Mouse (Mus musculus): Measurements from ENCODE around the gene Slc6a5. TPM values are rescaled to one million over a fixed set of nuclear protein-coding genes. Genes with fewer than 3 reads are reported as not detected.

The Slc6a5 gene
- polyA plus RNA-seq, 1 experiment from 2014 or later, result not detected

DNA sequence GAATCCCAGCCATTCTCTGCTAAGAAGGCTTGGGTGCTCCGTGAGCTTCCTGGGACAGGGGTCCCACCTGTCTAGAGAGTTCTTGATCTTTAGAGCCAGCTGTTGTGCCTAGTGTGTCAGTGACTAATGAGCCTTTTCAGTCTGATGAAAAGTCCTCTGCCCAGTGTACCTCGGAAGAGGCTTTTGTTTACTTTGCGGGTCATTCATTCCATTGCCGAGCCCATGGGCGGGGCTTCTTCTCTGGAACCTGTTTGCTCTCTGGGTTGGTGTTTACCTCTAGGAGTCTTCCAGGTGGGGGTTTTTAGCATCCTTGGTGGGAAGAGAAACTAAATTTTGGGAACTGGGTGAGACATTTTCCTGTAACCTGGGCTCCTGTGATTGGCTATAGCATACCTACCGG is 74.8 kb downstream of the Slc6a5 start:
- no peak overlapping the region for H3K9ac ChIP-seq (replicated peaks; ENCODE audit: low read depth)
- DNase-seq (ENCODE audit: low spot score), result no peak
- H3K4me1 ChIP-seq (ENCODE audit: insufficient read depth, low read depth, low read length), result no peaks in the 10 kb centered on the region
- H3K9me3 ChIP-seq (ENCODE audit: low read length), result no peaks in the 10 kb centered on the region
- no peak overlapping the region for H3K4me3 ChIP-seq (ENCODE audit: low read depth, low read length)
- H3K27me3 ChIP-seq (replicated peaks; ENCODE audit: insufficient read depth, low read length), result no peaks in the 10 kb centered on the region
- TF ChIP-seq EP300 (IDR thresholded peaks at IDR 0.05) (no peak), CTCF (IDR thresholded peaks at IDR 0.05) (no peak)
- no peaks in the 10 kb centered on the region for H3K36me3 ChIP-seq (ENCODE audit: insufficient read depth, low read length)
- H3K27ac ChIP-seq (ENCODE audit: low read length), result no peak overlapping the region
- no peak for ATAC-seq
- 18% methylated on average over 6 of the region's 6 CpGs for WGBS
- no peak overlapping the region for H3K4me2 ChIP-seq (replicated peaks; ENCODE audit: low read depth, low read length)

DNA sequence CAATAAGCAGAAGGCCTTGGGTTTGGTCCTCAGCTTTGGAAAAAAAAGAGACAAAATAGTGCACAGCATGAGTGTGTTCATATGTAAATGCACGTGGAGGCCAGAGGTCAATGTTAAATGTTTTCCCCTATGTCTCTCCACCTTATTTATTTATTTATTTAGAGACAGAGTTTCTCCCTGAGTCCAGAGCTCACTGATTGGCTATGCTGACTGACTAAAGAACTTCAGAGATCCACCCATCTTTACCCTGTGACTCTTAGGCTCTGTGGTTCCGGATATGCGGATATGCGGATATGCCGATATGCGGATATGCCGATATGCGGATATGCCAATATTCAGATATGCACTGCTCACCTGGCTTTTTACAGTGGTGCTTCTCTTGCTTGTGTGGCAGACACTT is 76.0 kb downstream of the Slc6a5 start:
- TF ChIP-seq EP300 (IDR thresholded peaks at IDR 0.05) (no peak), CTCF (IDR thresholded peaks at IDR 0.05) (no peak)
- H3K27ac ChIP-seq (ENCODE audit: low read length), result no peak overlapping the region
- no peak overlapping the region for H3K4me3 ChIP-seq (ENCODE audit: low read depth, low read length)
- H3K36me3 ChIP-seq (ENCODE audit: insufficient read depth, low read length), result no peaks in the 10 kb centered on the region
- no peak for DNase-seq (ENCODE audit: low spot score)
- H3K9ac ChIP-seq (replicated peaks; ENCODE audit: low read depth), result no peak overlapping the region
- WGBS, result 90% methylated on average over 8 of the region's 8 CpGs
- H3K4me1 ChIP-seq (ENCODE audit: insufficient read depth, low read depth, low read length), result no peaks in the 10 kb centered on the region
- no peak for ATAC-seq
- no peak overlapping the region for H3K4me2 ChIP-seq (replicated peaks; ENCODE audit: low read depth, low read length)
- no peaks in the 10 kb centered on the region for H3K9me3 ChIP-seq (ENCODE audit: low read length)
- H3K27me3 ChIP-seq (replicated peaks; ENCODE audit: insufficient read depth, low read length), result no peaks in the 10 kb centered on the region

DNA sequence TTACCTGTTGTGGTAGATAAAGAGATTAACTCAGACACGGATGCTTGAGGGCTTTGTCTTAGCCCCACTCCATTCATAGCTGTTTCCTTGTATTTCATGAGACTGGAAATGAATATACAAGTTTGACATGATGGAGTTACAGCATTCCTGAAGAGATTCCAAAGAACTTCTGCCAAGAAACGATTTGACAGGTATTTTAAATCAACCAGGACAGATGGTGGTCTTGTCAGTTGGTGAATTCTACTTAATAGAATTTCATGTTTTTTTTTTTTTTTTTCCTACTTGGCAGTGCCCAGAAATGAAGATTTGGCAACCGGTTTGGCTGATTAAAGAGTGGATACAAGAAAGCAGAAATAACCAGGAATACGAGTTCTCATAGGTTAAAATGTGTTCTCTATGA is 89.4 kb downstream of the Slc6a5 start:
- Histone ChIP-seq H3K4me3 (ENCODE audit: low read depth, low read length) (no peak overlapping the region), H3K9me3 (ENCODE audit: low read length) (no peaks in the 10 kb centered on the region), H3K9ac (replicated peaks; ENCODE audit: low read depth) (no peak overlapping the region), H3K27me3 (replicated peaks; ENCODE audit: insufficient read depth, low read length) (no peaks in the 10 kb centered on the region), H3K27ac (ENCODE audit: low read length) (no peak overlapping the region), H3K4me1 (ENCODE audit: insufficient read depth, low read depth, low read length) (no peaks in the 10 kb centered on the region), H3K36me3 (ENCODE audit: insufficient read depth, low read length) (no peaks in the 10 kb centered on the region), H3K4me2 (replicated peaks; ENCODE audit: low read depth, low read length) (no peak overlapping the region)
- TF ChIP-seq EP300 (IDR thresholded peaks at IDR 0.05), result no peak
- no peak for TF ChIP-seq CTCF (IDR thresholded peaks at IDR 0.05)
- WGBS, result 69% methylated on average over 4 of the region's 4 CpGs
- ATAC-seq (no peak), DNase-seq (ENCODE audit: low spot score) (no peak)

DNA sequence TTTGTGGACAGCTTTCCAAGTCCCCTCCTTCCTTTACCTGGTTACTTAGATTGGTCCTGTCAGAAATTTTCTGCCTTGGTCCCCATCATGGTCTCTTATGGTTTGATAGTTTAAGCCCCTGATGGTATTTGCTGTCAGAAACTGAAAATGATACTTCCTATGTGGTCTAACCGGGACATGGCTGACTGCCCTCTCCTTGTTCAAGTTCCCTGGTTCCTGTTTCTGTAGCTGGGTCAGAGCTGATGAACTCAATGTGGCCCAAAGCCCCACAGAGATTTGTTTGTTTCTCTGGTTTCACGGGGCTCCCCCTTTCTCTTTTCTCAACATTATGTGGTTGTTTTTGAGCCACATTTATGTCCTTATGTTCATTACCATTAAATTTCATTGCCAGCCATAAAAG is 95.3 kb downstream of the Slc6a5 start:
- no peak for ATAC-seq
- DNase-seq (ENCODE audit: low spot score), result no peak

More for the DNA sequence above, 95.3 kb downstream of the Slc6a5 start:
- Histone ChIP-seq H3K27ac (ENCODE audit: low read length) (no peak overlapping the region), H3K4me1 (ENCODE audit: insufficient read depth, low read depth, low read length) (no peaks in the 10 kb centered on the region), H3K4me3 (ENCODE audit: low read depth, low read length) (no peak overlapping the region), H3K27me3 (replicated peaks; ENCODE audit: insufficient read depth, low read length) (no peaks in the 10 kb centered on the region), H3K9ac (replicated peaks; ENCODE audit: low read depth) (no peak overlapping the region), H3K4me2 (replicated peaks; ENCODE audit: low read depth, low read length) (no peak overlapping the region), H3K9me3 (ENCODE audit: low read length) (no peaks in the 10 kb centered on the region), H3K36me3 (ENCODE audit: insufficient read depth, low read length) (no peaks in the 10 kb centered on the region)
- TF ChIP-seq CTCF (IDR thresholded peaks at IDR 0.05) (no peak), EP300 (IDR thresholded peaks at IDR 0.05) (no peak)
- 54% methylated on average over 2 of the region's 2 CpGs for WGBS

Other genes with a start within 250 kb of the Slc6a5 start
- gene Htatip2, start 151.0 kb upstream of the Slc6a5 start, polyA plus RNA-seq (2015; fragmentation: Nextera tagmentation; extraction: Ambion mirVana), result 14.9 and 17.7 TPM in 2 replicates
- 15.9 and 17.1 TPM in 2 replicates for gene Prmt3, start 131.8 kb upstream of the Slc6a5 start, polyA plus RNA-seq (2015; fragmentation: Nextera tagmentation; extraction: Ambion mirVana)
- 2.7 and 3.2 TPM in 2 replicates for gene Nell1, start 64.7 kb downstream of the Slc6a5 start, polyA plus RNA-seq (2015; fragmentation: Nextera tagmentation; extraction: Ambion mirVana)